ENCODE assay signal across 22 mouse cellular contexts in the genomic region with DNA sequence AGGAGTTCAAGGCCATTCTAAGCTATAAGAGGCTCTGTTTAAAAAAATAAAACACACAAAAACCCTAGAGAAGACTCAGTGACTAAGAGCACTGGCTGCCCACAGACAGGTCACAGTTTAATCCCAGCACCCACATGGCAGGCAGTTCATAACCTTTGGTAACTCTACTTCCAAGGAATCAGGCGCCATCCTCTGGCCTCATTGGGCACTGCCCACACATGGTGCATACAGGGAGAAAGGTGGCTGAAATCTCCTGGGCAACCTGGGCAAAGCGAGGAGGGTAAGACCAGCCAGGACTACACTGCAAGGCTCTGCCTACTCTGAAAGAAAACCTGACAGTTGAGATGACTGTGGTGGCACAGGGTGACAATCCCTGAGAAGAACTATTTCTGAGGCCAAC. TPM values are rescaled to one million over a fixed set of nuclear protein-coding genes. Genes with fewer than 3 reads are reported as not detected.
DNase-seq lines count a peak whose midpoint lies in the region; ATAC-seq and TF ChIP-seq lines count a peak whose summit lies in the region.
"Had no signal": no experiment of that assay in that cellular context is flagged by ENCODE, and none has a peak within 500 bp of the region (broad histone marks: within the 10 kb centered on the region; RNA-seq: fewer than 3 reads in every experiment).

No protein-coding gene starts in this region.

- no peak overlapping the region for H3K4me3 ChIP-seq in layer of hippocampus, adult 2 months
- no peak overlapping the region for H3K4me3 ChIP-seq in stomach, postnatal 0 days (ENCODE audit: low read depth, low read length)
- H3K4me3 ChIP-seq: embryonic facial prominence, embryonic 13.5 days; gastrocnemius, adult 2 months; hindbrain, embryonic 10.5 days; liver, embryonic 15.5 days; midbrain, embryonic 12.5 days; myocyte had no signal

- no peak for DNase-seq in layer of hippocampus, adult 2 months (ENCODE audit: low spot score in 2 of 2)
- DNase-seq in layer of hippocampus, adult 8-10 months (ENCODE audit: low spot score in 2 of 2): no peak
- peak; percentile 16 for DNase-seq in thymus, postnatal 14 days
- DNase-seq in thymus, postnatal 25 days: no peak
- DNase-seq in Patski (ENCODE audit: low read depth, low spot score): no peak
- DNase-seq in stomach, postnatal 0 days (ENCODE audit: low spot score): no peak
- no peak for DNase-seq in spleen, postnatal 14 days (ENCODE audit: low spot score in 2 of 2)
- DNase-seq: cerebellum, adult 9-10 months; gastrocnemius, adult 2 months; heart, adult 18-20 months; right cerebral cortex, postnatal 4 days had no signal

- TF ChIP-seq CTCF in layer of hippocampus, adult 2 months (conservative IDR thresholded peaks at IDR 0.05): peak; percentile 24
- peak; percentile 53 for TF ChIP-seq CTCF in Patski (IDR thresholded peaks at IDR 0.05)
- TF ChIP-seq CTCF in stomach, postnatal 0 days (IDR thresholded peaks at IDR 0.05; ENCODE audit: low read depth): peak; percentile 40

- whole genome bisulfite sequencing in stomach, postnatal 0 days: 86% methylated on average over 2 of the region's 2 CpGs

- no peak overlapping the region for H3K27ac ChIP-seq in layer of hippocampus, adult 2 months
- H3K27ac ChIP-seq in stomach, postnatal 0 days (replicated peaks): no peak overlapping the region
- H3K27ac ChIP-seq: embryonic facial prominence, embryonic 13.5 days; gastrocnemius, adult 2 months; hindbrain, embryonic 10.5 days; liver, embryonic 15.5 days; midbrain, embryonic 12.5 days had no signal

- in situ Hi-C loops in Patski (cut with MboI; ENCODE audit: low pct_unique_long_range_greater_than_20kb): loop anchor here (25.0 kb wide), 1 partner anchor 89 kb away; no protein-coding TSS in a partner anchor

- no peaks in the 10 kb centered on the region for H3K27me3 ChIP-seq in Patski
- H3K27me3 ChIP-seq in stomach, postnatal 0 days (ENCODE audit: control insufficient read depth, insufficient read depth, low read length): no peaks in the 10 kb centered on the region
- H3K27me3 ChIP-seq: embryonic facial prominence, embryonic 13.5 days; liver, embryonic 15.5 days; midbrain, embryonic 12.5 days had no signal

- CTCF ChIA-PET in Patski (lab: Charles Lee): no interaction called here

- H3K4me2 ChIP-seq in stomach, postnatal 0 days (replicated peaks; ENCODE audit: low read depth): no peak overlapping the region
- H3K4me2 ChIP-seq: embryonic facial prominence, embryonic 13.5 days; liver, embryonic 15.5 days; midbrain, embryonic 12.5 days had no signal

- no peaks in the 10 kb centered on the region for H3K4me1 ChIP-seq in stomach, postnatal 0 days (replicated peaks; ENCODE audit: control insufficient read depth, insufficient read depth)

- H3K36me3 ChIP-seq in stomach, postnatal 0 days (ENCODE audit: control insufficient read depth, insufficient read depth, low read length): peaks cover 3% of the 10 kb centered on the region; the same call in 1 of the 2 replicates

- no peak overlapping the region for H3K9ac ChIP-seq in stomach, postnatal 0 days (ENCODE audit: low read length)
- H3K9ac ChIP-seq: embryonic facial prominence, embryonic 13.5 days; liver, embryonic 15.5 days; midbrain, embryonic 12.5 days had no signal

- ATAC-seq in Patski: no peak
- no peak for ATAC-seq in stomach, postnatal 0 days (ENCODE audit: low FRiP score, low TSS enrichment)
- ATAC-seq: activated CD4-positive, CD25-positive, alpha-beta regulatory T cell, adult 4 months had no signal

- POLR2A ChIA-PET in Patski (lab: Charles Lee): no interaction called here

- H3K9me3 ChIP-seq in stomach, postnatal 0 days (ENCODE audit: control insufficient read depth, low read length): no peaks in the 10 kb centered on the region
- H3K9me3 ChIP-seq: embryonic facial prominence, embryonic 13.5 days; hindbrain, embryonic 10.5 days; liver, embryonic 15.5 days; midbrain, embryonic 12.5 days had no signal

- TF ChIP-seq EP300 in stomach, postnatal 0 days (optimal IDR thresholded peaks at IDR 0.05): no peak

RNA-seq across cellular contexts. Expression of gene Igf2bp1, which starts 29.4 kb away (rescaled TPM):
- total RNA-seq in layer of hippocampus, adult 2 months (2021): not detected
- not detected for total RNA-seq in layer of hippocampus, adult 8-10 months (2022)
- 1.2 TPM for polyA plus RNA-seq in Patski (2021)
- 4.3 and 5.2 TPM in 2 replicates for polyA plus RNA-seq in stomach, postnatal 0 days (2015; fragmentation: Nextera tagmentation; extraction: Ambion mirVana)
- total RNA-seq: gastrocnemius, adult 2 months; neutrophil, adult 5-6 weeks had no signal

RNA-seq across cellular contexts. Expression of gene Gip, which starts 48.1 kb away (rescaled TPM):
- total RNA-seq in layer of hippocampus, adult 2 months (2021): not detected
- not detected for total RNA-seq in layer of hippocampus, adult 8-10 months (2022)
- not detected for polyA plus RNA-seq in Patski (2021)
- polyA plus RNA-seq in stomach, postnatal 0 days (2015; fragmentation: Nextera tagmentation; extraction: Ambion mirVana): 1.8 and 3.2 TPM in 2 replicates
- total RNA-seq: adrenal gland, postnatal 4 days; gastrocnemius, adult 2 months; heart, adult 18-20 months; layer of hippocampus, postnatal 25 days; left cerebral cortex, postnatal 36 days; neutrophil, adult 5-6 weeks had no signal
- polyA plus RNA-seq: activated CD4-positive, CD25-positive, alpha-beta regulatory T cell, adult 4 months; embryonic facial prominence, embryonic 13.5 days; heart, embryonic 16.5 days; hindbrain, embryonic 10.5 days; liver, embryonic 15.5 days; midbrain, embryonic 12.5 days; myocyte had no signal

RNA-seq across cellular contexts. Expression of gene Snf8, which starts 58.4 kb away (rescaled TPM):
- total RNA-seq in layer of hippocampus, adult 2 months (2021): 10 to 100 TPM; 92.8 to 96.8 TPM
- 100 to 1,000 TPM in 1 of 4 experiments, 10 to 100 TPM in 3; 88.0 to 114 (median 95.9) TPM for total RNA-seq in layer of hippocampus, adult 8-10 months (2022)
- 100 TPM for polyA plus RNA-seq in Patski (2021)
- polyA plus RNA-seq in stomach, postnatal 0 days (2015; fragmentation: Nextera tagmentation; extraction: Ambion mirVana): 76.0 and 83.0 TPM in 2 replicates
